In genomic region chr3:89534566-89535097, GRCm38 (mm10) we compare ENCODE assay signal across 8 mouse cellular contexts. TPM values are rescaled to one million over a fixed set of nuclear protein-coding genes. Genes with fewer than 3 reads are reported as not detected.
DNase-seq lines count a peak whose midpoint lies in the region; ATAC-seq and TF ChIP-seq lines count a peak whose summit lies in the region.

No protein-coding gene starts in this region.

- in situ Hi-C loops in Patski (cut with MboI; ENCODE audit: low pct_unique_long_range_greater_than_20kb) = no loop called here

- peak; percentile 59 for DNase-seq in hindbrain, embryonic 14.5 days (ENCODE audit: low spot score)
- no peak for DNase-seq in hindbrain, embryonic 10.5 days (ENCODE audit: low spot score)
- DNase-seq in Patski (ENCODE audit: low read depth, low spot score) = peak; percentile 86
- peak; percentile 83 to 91 for DNase-seq in cerebellum, postnatal 25 days
- DNase-seq in kidney, postnatal 25 days = peak; percentile 62 to 73
- no peak for DNase-seq in urinary bladder, adult 18-20 months (ENCODE audit: low spot score in 2 of 2)
- DNase-seq in layer of hippocampus, postnatal 36 days = no peak

- H3K27ac ChIP-seq in hindbrain, embryonic 14.5 days = peak overlapping the region; percentile 57; the same call in 1 of the 2 replicates
- H3K27ac ChIP-seq in hindbrain, embryonic 10.5 days = no peak overlapping the region

- TF ChIP-seq CTCF in Patski (IDR thresholded peaks at IDR 0.05) = no peak

- no peaks in the 10 kb centered on the region for H3K4me1 ChIP-seq in hindbrain, embryonic 14.5 days (replicated peaks; ENCODE audit: control insufficient read depth, insufficient read depth, low read length)
- H3K4me1 ChIP-seq in hindbrain, embryonic 10.5 days (replicated peaks) = peaks cover 2% of the 10 kb centered on the region; the same call in 1 of the 2 replicates

- H3K9ac ChIP-seq in hindbrain, embryonic 14.5 days = no peak overlapping the region

- H3K4me2 ChIP-seq in hindbrain, embryonic 14.5 days (replicated peaks) = no peak overlapping the region

- CTCF ChIA-PET in Patski (lab: Charles Lee) = interaction anchor here (1.2 kb wide), 1 partner anchor 14 kb away, joined by 5 read pairs; no protein-coding TSS in a partner anchor

- 33% methylated on average over 6 of the region's 6 CpGs for WGBS in hindbrain, embryonic 14.5 days
- WGBS in hindbrain, embryonic 10.5 days = 60% methylated on average over 6 of the region's 6 CpGs

- H3K4me3 ChIP-seq in hindbrain, embryonic 14.5 days (replicated peaks; ENCODE audit: low read length) = no peak overlapping the region
- no peak overlapping the region for H3K4me3 ChIP-seq in hindbrain, embryonic 10.5 days

- ATAC-seq in hindbrain, embryonic 14.5 days (ENCODE audit: low FRiP score) = peak; percentile 64; the same call in 1 of the 2 replicates
- peak; percentile 70 for ATAC-seq in Patski
- no peak for ATAC-seq in megakaryocyte-erythroid progenitor cell, adult 5-6 weeks (replicated peaks; ENCODE audit: low FRiP score, low TSS enrichment, poor library complexity, severe bottlenecking)

- H3K9me3 ChIP-seq in hindbrain, embryonic 14.5 days (ENCODE audit: control insufficient read depth, low read length) = no peaks in the 10 kb centered on the region
- no peaks in the 10 kb centered on the region for H3K9me3 ChIP-seq in hindbrain, embryonic 10.5 days

- H3K36me3 ChIP-seq in hindbrain, embryonic 14.5 days (replicated peaks; ENCODE audit: control insufficient read depth, insufficient read depth) = no peaks in the 10 kb centered on the region
- no peaks in the 10 kb centered on the region for H3K36me3 ChIP-seq in hindbrain, embryonic 10.5 days

- POLR2A ChIA-PET in Patski (lab: Charles Lee) = interaction anchor here (0.6 kb wide), 1 partner anchor 75 kb away, joined by 3 read pairs; no protein-coding TSS in a partner anchor

- H3K27me3 ChIP-seq in hindbrain, embryonic 14.5 days (ENCODE audit: control insufficient read depth, insufficient read depth, low read length) = no peaks in the 10 kb centered on the region
- no peaks in the 10 kb centered on the region for H3K27me3 ChIP-seq in hindbrain, embryonic 10.5 days (ENCODE audit: insufficient read depth, poor library complexity, severe bottlenecking)
- peaks cover 34% of the 10 kb centered on the region for H3K27me3 ChIP-seq in Patski

RNA-seq across cellular contexts. Expression of gene Kcnn3, which starts 14.7 kb away (rescaled TPM):
- 7.3 and 7.7 TPM in 2 replicates for polyA plus RNA-seq in hindbrain, embryonic 14.5 days (2014; fragmentation: Nextera tagmentation; extraction: Ambion mirVana)
- 1.2 TPM in 2 replicates for polyA plus RNA-seq in hindbrain, embryonic 10.5 days (2016; fragmentation: Nextera tagmentation; extraction: Ambion mirVana)
- polyA plus RNA-seq in Patski (2021) = 0.04 TPM
- not detected in 2 replicates for total RNA-seq in megakaryocyte-erythroid progenitor cell, adult 5-6 weeks (2014; fragmentation: Nextera tagmentation)
- not detected in 2 replicates for total RNA-seq in megakaryocyte-erythroid progenitor cell, adult 5-6 weeks (2017)
- total RNA-seq in layer of hippocampus, postnatal 36 days (2021) = 10 to 100 TPM; 24.4 to 29.0 TPM

Comparison
In these comparisons a context has a peak if more than half of its experiments do, and no peak if none do; other contexts are left out.
1. DNase-seq: peak in hindbrain, embryonic 14.5 days (single experiment), Patski (single experiment), cerebellum, postnatal 25 days (2 of 2) and kidney, postnatal 25 days (2 of 2); none in hindbrain, embryonic 10.5 days (single experiment), urinary bladder, adult 18-20 months (0 of 2) and layer of hippocampus, postnatal 36 days (0 of 2).